Mouse (Mus musculus): ENCODE data around the gene Ctdsp1.

The Ctdsp1 gene

DNA sequence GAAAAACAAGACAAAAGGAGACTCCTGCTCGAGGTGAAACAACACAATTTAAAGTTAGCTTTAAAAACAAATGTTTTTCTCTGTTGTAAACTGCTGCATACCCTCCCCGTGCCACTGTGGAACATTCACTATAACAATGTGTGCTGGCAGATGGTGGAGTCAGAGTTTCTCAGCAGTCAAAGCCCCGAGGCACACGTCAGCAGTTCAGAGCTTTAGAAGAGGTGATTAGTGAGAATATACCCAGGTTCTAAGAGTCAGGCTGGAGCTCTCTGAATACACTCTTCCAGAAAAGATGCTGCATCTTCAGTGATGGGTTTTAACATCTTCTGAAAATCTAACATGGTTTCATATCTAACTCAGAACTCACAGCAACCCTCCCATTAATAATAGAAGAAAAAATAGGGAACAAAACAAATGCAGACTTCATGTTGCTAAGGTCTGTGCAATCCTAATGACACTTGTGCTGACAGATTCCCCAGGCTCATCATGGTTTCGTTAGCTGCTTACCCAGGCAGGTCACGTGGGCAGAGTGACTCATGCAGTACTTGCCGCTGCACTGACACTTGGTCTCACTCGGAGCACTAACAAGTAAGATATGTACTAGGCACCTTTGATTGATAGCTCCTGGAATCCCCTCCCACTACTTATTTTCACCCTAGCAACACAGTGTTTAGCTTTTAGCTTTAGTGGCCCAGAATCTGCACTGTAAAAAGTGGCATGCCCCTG lies 46.6 kb downstream of the Ctdsp1 start:
- ATAC-seq (ENCODE audit: insufficient number of reproducible peaks, low FRiP score, low TSS enrichment), result no peak

DNA sequence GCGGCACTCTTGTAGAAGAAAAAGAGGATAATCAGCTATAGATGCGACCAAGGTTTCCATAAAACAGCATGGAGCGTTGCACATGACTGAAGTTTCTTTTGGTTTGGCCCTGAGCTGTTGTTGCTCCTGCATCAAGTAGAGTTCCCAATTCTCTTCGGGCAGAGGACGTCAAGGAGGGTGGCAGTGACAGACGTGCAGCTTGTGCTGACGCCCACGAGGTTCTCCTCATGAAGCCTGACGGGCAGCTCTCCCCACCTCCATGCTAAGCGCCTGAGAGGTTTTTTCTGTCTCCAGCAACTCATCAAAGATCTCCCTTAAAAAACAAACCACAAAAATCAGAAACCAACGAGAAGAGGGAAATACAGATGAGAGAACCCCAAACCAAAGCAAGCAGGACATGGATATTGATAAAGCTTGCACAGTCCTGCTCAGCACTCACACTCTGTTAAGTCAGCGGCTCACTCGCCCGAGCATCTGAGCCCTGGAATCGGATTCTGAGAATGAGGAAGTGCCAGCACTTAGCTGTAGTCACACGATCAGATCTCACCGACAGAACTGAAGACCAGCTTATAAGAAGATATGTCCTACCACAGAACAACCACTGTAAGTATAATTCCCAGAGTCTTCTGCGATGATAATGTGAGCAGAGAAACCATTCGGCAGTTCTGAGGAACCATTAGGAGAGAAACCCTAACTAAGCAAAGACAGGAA lies 48.0 kb downstream of the Ctdsp1 start:
- ATAC-seq (ENCODE audit: insufficient number of reproducible peaks, low FRiP score, low TSS enrichment), result no peak

DNA sequence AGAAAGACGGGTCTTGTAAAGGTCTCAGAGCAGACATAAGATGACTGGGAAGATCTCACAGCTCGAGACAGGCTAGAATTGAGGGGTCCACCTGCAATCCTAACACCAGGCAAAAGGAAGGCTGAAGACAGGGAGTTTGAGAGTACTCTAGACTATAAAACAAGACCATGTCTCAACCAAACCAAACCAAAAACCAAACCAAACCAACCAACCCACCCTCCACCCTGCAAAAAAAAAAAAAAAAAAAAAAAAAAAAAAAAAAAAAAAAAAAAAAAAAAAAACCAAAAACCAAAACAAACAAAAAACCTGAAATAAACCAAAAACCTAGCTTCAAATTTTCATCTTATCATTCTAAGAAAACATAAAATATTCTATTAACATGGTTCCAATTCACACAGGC lies 53.2 kb downstream of the Ctdsp1 start:
- no peak for ATAC-seq (ENCODE audit: insufficient number of reproducible peaks, low FRiP score, low TSS enrichment)
